Mouse (Mus musculus): ENCODE results near the gene Eps15. TPM values are rescaled to one million over a fixed set of nuclear protein-coding genes. Genes with fewer than 3 reads are reported as not detected.
A peak's percentile ranks its signal among the peaks of the same experiment; 100 is the strongest.

The Eps15 gene
- polyA plus RNA-seq (2014; fragmentation: Nextera tagmentation; extraction: Ambion mirVana): 45.1 and 45.2 TPM in 2 replicates

GRCm38 (mm10) chr4:109279689-109280458 is at the start of gene Eps15:
Gene Eps15, plus strand, starts transcription at chr4:109280268.
- Histone ChIP-seq H3K4me1 (replicated peaks; ENCODE audit: control insufficient read depth, insufficient read depth, low read length) (no peaks in the 10 kb centered on the region), H3K27ac (ENCODE audit: low read depth, low read length) (no peak within 1 kb of the TSS), H3K4me3 (ENCODE audit: low read depth, low read length) (peak within 1 kb of the TSS; percentile 88), H3K9ac (ENCODE audit: low read length) (peak within 1 kb of the TSS; percentile 82), H3K4me2 (ENCODE audit: low read depth, low read length, severe bottlenecking) (peak within 1 kb of the TSS; percentile 86), H3K9me3 (ENCODE audit: control insufficient read depth, low read length) (no peaks in the 10 kb centered on the region), H3K36me3 (ENCODE audit: control insufficient read depth, insufficient read depth, low read length) (no peaks in the 10 kb centered on the region), H3K27me3 (ENCODE audit: control insufficient read depth, insufficient read depth, low read length) (no peaks in the 10 kb centered on the region; the same call in 1 of the 2 replicates)
- 6% methylated on average over 22 of the region's 44 CpGs for WGBS
- DNase-seq (ENCODE audit: low spot score) (peak; percentile 97), ATAC-seq (replicated peaks; ENCODE audit: low FRiP score) (peak; percentile 96)

GRCm38 (mm10) chr4:109234185-109234584 is 45.9 kb upstream of the Eps15 start, which contains the start of gene Calr4:
Gene Calr4, plus strand, starts transcription at chr4:109234485.
- H3K27ac ChIP-seq (ENCODE audit: low read depth, low read length): no peak within 1 kb of the TSS
- 77% methylated on average over 2 of the region's 2 CpGs for WGBS

GRCm38 (mm10) chr4:109234806-109235350 is 45.2 kb upstream of the Eps15 start:
- H3K36me3 ChIP-seq (ENCODE audit: control insufficient read depth, insufficient read depth, low read length): no peaks in the 10 kb centered on the region

More at GRCm38 (mm10) chr4:109234185-109234584, 45.9 kb upstream of the Eps15 start, which contains the start of gene Calr4:
- H3K4me1 ChIP-seq (replicated peaks; ENCODE audit: control insufficient read depth, insufficient read depth, low read length): no peaks in the 10 kb centered on the region
- H3K4me3 ChIP-seq (ENCODE audit: low read depth, low read length): no peak within 1 kb of the TSS
- ATAC-seq (replicated peaks; ENCODE audit: low FRiP score) (no peak), DNase-seq (ENCODE audit: low spot score) (no peak)
- no peaks in the 10 kb centered on the region for H3K9me3 ChIP-seq (ENCODE audit: control insufficient read depth, low read length)
- no peak within 1 kb of the TSS for H3K4me2 ChIP-seq (ENCODE audit: low read depth, low read length, severe bottlenecking)
- no peak within 1 kb of the TSS for H3K9ac ChIP-seq (ENCODE audit: low read length)
- H3K27me3 ChIP-seq (ENCODE audit: control insufficient read depth, insufficient read depth, low read length): no peaks in the 10 kb centered on the region
- no peaks in the 10 kb centered on the region for H3K36me3 ChIP-seq (ENCODE audit: control insufficient read depth, insufficient read depth, low read length)

GRCm38 (mm10) chr4:109236186-109236879 is 43.7 kb upstream of the Eps15 start:
- Histone ChIP-seq H3K4me2 (ENCODE audit: low read depth, low read length, severe bottlenecking) (no peak overlapping the region), H3K9me3 (ENCODE audit: control insufficient read depth, low read length) (no peaks in the 10 kb centered on the region), H3K4me1 (replicated peaks; ENCODE audit: control insufficient read depth, insufficient read depth, low read length) (no peaks in the 10 kb centered on the region), H3K27me3 (ENCODE audit: control insufficient read depth, insufficient read depth, low read length) (no peaks in the 10 kb centered on the region), H3K27ac (ENCODE audit: low read depth, low read length) (no peak overlapping the region), H3K36me3 (ENCODE audit: control insufficient read depth, insufficient read depth, low read length) (no peaks in the 10 kb centered on the region), H3K9ac (ENCODE audit: low read length) (no peak overlapping the region), H3K4me3 (ENCODE audit: low read depth, low read length) (no peak overlapping the region)
- DNase-seq (ENCODE audit: low spot score) (no peak), ATAC-seq (replicated peaks; ENCODE audit: low FRiP score) (no peak)
- 80% methylated on average over 7 of the region's 7 CpGs for WGBS

More at GRCm38 (mm10) chr4:109234806-109235350, 45.2 kb upstream of the Eps15 start:
- no peaks in the 10 kb centered on the region for H3K27me3 ChIP-seq (ENCODE audit: control insufficient read depth, insufficient read depth, low read length)
- no peaks in the 10 kb centered on the region for H3K4me1 ChIP-seq (replicated peaks; ENCODE audit: control insufficient read depth, insufficient read depth, low read length)
- no peak for DNase-seq (ENCODE audit: low spot score)
- 80% methylated on average over 9 of the region's 9 CpGs for WGBS
- H3K4me2 ChIP-seq (ENCODE audit: low read depth, low read length, severe bottlenecking): no peak overlapping the region
- no peaks in the 10 kb centered on the region for H3K9me3 ChIP-seq (ENCODE audit: control insufficient read depth, low read length)
- H3K4me3 ChIP-seq (ENCODE audit: low read depth, low read length): no peak overlapping the region
- H3K9ac ChIP-seq (ENCODE audit: low read length): no peak overlapping the region
- no peak for ATAC-seq (replicated peaks; ENCODE audit: low FRiP score)
- H3K27ac ChIP-seq (ENCODE audit: low read depth, low read length): no peak overlapping the region

- Histone ChIP-seq H3K4me1 (replicated peaks; ENCODE audit: control insufficient read depth, insufficient read depth, low read length) (no peaks in the 10 kb centered on the region), H3K9me3 (ENCODE audit: control insufficient read depth, low read length) (no peaks in the 10 kb centered on the region), H3K36me3 (ENCODE audit: control insufficient read depth, insufficient read depth, low read length) (no peaks in the 10 kb centered on the region), H3K9ac (ENCODE audit: low read length) (no peak overlapping the region), H3K4me2 (ENCODE audit: low read depth, low read length, severe bottlenecking) (no peak overlapping the region), H3K4me3 (ENCODE audit: low read depth, low read length) (no peak overlapping the region), H3K27ac (ENCODE audit: low read depth, low read length) (no peak overlapping the region), H3K27me3 (ENCODE audit: control insufficient read depth, insufficient read depth, low read length) (no peaks in the 10 kb centered on the region)
- 88% methylated on average over 24 of the region's 24 CpGs for WGBS
- DNase-seq (ENCODE audit: low spot score) (no peak), ATAC-seq (replicated peaks; ENCODE audit: low FRiP score) (no peak)
Observed at GRCm38 (mm10) chr4:109238428-109239268, 41.4 kb upstream of the Eps15 start.

GRCm38 (mm10) chr4:109241221-109241620 is 38.8 kb upstream of the Eps15 start:
- Histone ChIP-seq H3K9me3 (ENCODE audit: control insufficient read depth, low read length) (no peaks in the 10 kb centered on the region), H3K9ac (ENCODE audit: low read length) (no peak overlapping the region), H3K36me3 (ENCODE audit: control insufficient read depth, insufficient read depth, low read length) (no peaks in the 10 kb centered on the region), H3K27me3 (ENCODE audit: control insufficient read depth, insufficient read depth, low read length) (no peaks in the 10 kb centered on the region), H3K4me1 (replicated peaks; ENCODE audit: control insufficient read depth, insufficient read depth, low read length) (no peaks in the 10 kb centered on the region), H3K4me2 (ENCODE audit: low read depth, low read length, severe bottlenecking) (no peak overlapping the region), H3K27ac (ENCODE audit: low read depth, low read length) (no peak overlapping the region), H3K4me3 (ENCODE audit: low read depth, low read length) (no peak overlapping the region)
- ATAC-seq (replicated peaks; ENCODE audit: low FRiP score) (no peak), DNase-seq (ENCODE audit: low spot score) (no peak)

GRCm38 (mm10) chr4:109241934-109242333 is 38.1 kb upstream of the Eps15 start:
- Histone ChIP-seq H3K4me2 (ENCODE audit: low read depth, low read length, severe bottlenecking) (no peak overlapping the region), H3K9ac (ENCODE audit: low read length) (no peak overlapping the region), H3K4me1 (replicated peaks; ENCODE audit: control insufficient read depth, insufficient read depth, low read length) (no peaks in the 10 kb centered on the region), H3K36me3 (ENCODE audit: control insufficient read depth, insufficient read depth, low read length) (no peaks in the 10 kb centered on the region), H3K4me3 (ENCODE audit: low read depth, low read length) (no peak overlapping the region), H3K27me3 (ENCODE audit: control insufficient read depth, insufficient read depth, low read length) (no peaks in the 10 kb centered on the region), H3K27ac (ENCODE audit: low read depth, low read length) (no peak overlapping the region), H3K9me3 (ENCODE audit: control insufficient read depth, low read length) (no peaks in the 10 kb centered on the region)
- ATAC-seq (replicated peaks; ENCODE audit: low FRiP score) (no peak), DNase-seq (ENCODE audit: low spot score) (no peak)
- 78% methylated on average over 4 of the region's 4 CpGs for WGBS

- Histone ChIP-seq H3K4me2 (ENCODE audit: low read depth, low read length, severe bottlenecking) (no peak overlapping the region), H3K9ac (ENCODE audit: low read length) (no peak overlapping the region), H3K9me3 (ENCODE audit: control insufficient read depth, low read length) (no peaks in the 10 kb centered on the region), H3K27me3 (ENCODE audit: control insufficient read depth, insufficient read depth, low read length) (no peaks in the 10 kb centered on the region), H3K4me3 (ENCODE audit: low read depth, low read length) (no peak overlapping the region), H3K27ac (ENCODE audit: low read depth, low read length) (no peak overlapping the region), H3K36me3 (ENCODE audit: control insufficient read depth, insufficient read depth, low read length) (no peaks in the 10 kb centered on the region), H3K4me1 (replicated peaks; ENCODE audit: control insufficient read depth, insufficient read depth, low read length) (no peaks in the 10 kb centered on the region)
- 88% methylated on average over 7 of the region's 7 CpGs for WGBS
- ATAC-seq (replicated peaks; ENCODE audit: low FRiP score): no peak
- DNase-seq (ENCODE audit: low spot score): no peak
Observed at GRCm38 (mm10) chr4:109244506-109244905, 35.6 kb upstream of the Eps15 start.

All from forebrain, embryonic 11.5 days (tissue).